Mouse (Mus musculus): ENCODE data around the gene Ccdc34. TPM values are rescaled to one million over a fixed set of nuclear protein-coding genes. Genes with fewer than 3 reads are reported as not detected.

Gene Ccdc34
- total RNA-seq, 1 experiment from 2014 or later, result 7.6 TPM

DNA sequence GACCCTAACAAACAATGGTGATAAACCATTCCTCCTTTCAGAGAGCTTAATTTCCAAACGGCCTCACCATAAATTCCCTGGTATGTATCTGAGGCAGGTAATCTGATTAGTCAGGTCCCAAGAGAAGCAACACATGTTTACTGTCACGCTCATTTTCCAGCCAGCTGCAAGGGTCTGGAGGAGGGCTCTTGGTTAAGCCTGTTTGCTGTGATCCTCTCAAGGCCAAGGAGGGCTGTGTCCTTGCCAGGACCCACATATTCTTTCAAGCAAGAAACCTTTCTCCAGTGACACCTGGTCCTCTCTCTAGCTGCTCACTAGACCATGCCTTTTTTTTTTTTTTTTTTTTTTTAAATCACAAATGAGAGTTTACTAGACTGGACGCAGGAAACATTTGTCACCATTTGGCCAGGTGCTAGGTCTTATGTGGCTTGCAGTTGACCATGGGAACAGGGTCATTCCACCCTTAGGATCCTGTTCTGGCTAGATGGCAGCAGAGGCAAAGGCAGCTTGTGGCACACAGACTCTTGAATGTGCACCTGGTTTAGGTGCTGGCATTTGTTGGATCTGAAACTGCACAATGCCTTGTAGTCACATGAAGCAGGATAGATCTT is 175.2 kb downstream of the Ccdc34 start:
- ATAC-seq (ENCODE audit: extremely low read depth, insufficient number of reproducible peaks, low FRiP score, poor library complexity, severe bottlenecking), result no peak

DNA sequence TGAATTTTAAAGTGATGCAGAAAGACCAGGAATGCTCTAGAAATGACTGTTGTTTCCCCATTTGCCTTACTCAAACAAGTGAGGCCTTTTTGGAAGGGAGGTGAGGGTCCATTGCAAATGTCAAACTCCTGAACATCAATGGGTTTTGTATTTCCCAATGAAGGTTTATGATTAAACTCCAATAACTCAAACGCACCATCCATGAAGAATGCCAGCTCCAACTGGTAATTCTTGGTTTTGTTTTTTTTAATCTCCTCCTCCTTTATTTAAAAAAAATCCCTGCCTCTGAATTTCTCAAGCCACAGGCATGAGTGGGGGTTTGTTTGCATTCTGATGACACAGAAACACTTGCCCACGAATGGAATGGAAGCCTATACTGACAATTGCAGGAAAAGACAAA is 178.9 kb downstream of the Ccdc34 start:
- no peak for ATAC-seq (ENCODE audit: extremely low read depth, insufficient number of reproducible peaks, low FRiP score, poor library complexity, severe bottlenecking)

DNA sequence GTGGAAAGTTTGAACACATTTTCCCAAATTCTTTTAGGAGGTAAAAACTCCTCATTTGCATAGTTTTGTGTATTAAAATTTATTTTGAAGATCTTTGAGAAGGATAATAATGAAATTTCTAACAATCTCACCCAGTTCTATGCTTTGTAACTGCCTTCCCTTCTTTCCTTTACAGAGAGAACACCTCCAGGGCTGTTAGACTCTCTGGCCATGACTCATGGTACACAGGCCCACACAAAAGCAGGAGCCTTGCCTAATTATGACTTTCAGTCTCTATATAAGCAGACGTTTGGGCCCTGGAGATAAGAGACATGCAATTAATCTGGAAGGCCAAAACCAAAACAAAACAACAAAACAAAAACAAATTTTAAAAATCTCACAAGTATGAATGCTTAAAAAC is 182.0 kb downstream of the Ccdc34 start:
- no peak for ATAC-seq (ENCODE audit: extremely low read depth, insufficient number of reproducible peaks, low FRiP score, poor library complexity, severe bottlenecking)

DNA sequence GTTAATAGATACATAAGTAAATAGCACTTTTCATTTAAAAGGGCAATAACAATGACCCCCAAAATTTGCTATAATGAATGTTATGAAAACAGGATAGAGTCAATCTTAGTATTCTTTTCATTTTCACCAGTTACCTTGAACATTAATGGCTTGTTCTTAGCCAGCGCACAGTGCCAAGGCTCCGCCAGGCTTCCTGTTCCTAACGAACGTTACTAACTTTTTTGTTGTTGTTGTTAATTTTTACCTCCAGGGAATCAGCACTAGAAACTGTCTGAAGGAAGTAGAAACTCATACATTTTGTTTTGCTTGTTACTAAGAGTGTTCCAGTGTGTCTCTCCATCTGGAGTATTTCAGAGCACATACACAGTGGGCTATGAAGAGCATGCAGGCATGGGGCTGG is 184.2 kb downstream of the Ccdc34 start:
- ATAC-seq (ENCODE audit: extremely low read depth, insufficient number of reproducible peaks, low FRiP score, poor library complexity, severe bottlenecking), result no peak

DNA sequence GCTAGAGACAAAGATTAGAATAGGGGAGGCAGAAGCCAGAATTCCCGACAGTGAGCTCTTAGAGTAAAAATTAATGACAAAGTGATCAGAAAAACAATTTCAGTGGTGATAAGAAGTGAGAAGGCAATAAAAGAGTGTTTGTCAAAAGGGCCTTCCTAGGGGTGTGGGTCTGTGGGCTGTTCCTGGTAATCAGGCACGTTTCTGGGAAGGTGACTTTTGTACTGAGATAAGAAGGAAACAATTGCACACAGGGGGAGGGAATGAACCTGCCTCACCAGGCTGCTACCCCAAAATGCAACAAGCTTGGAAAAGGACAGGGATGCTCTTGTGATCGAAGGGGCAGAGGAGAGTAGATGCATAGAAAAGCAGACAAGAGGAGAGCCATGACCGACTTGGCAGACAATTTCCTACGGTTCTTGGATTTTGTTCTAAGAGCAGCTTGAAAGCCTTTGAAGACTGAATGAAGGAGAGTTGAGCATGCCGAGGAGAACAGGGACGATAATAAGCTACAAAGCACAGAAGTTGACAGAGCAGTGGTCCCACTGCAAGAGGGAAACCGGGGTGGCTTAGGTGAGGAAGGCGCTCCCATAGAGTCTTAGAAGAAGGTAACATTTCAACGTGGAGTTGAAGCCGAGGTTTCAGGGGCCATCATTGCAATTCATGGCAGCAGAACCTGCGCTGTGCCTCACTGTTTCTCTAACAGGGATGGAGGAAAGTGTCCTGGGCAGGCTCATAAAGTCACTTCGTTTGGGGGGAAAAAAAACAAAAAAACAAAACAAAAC is 185.3 kb downstream of the Ccdc34 start:
- no peak for ATAC-seq (ENCODE audit: extremely low read depth, insufficient number of reproducible peaks, low FRiP score, poor library complexity, severe bottlenecking)

DNA sequence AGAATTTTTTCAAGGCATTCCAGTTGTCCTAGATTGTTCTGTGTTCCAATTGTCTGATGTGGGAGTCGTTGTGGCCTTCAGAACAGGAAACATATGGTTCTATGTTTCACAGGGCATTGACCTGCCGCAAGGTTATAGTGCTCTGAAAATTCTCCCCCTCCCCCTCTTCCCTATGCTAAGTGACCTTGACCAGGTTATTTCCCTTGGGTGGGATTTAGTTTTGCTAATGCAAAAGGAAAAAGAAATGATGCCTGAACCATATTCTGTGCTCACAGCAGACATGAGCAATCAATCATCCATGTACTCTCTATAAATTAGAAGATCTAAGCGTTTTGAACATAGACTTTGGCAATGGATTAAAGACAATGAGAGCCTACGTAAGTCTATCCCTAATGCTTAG is 186.6 kb downstream of the Ccdc34 start:
- no peak for ATAC-seq (ENCODE audit: extremely low read depth, insufficient number of reproducible peaks, low FRiP score, poor library complexity, severe bottlenecking)

DNA sequence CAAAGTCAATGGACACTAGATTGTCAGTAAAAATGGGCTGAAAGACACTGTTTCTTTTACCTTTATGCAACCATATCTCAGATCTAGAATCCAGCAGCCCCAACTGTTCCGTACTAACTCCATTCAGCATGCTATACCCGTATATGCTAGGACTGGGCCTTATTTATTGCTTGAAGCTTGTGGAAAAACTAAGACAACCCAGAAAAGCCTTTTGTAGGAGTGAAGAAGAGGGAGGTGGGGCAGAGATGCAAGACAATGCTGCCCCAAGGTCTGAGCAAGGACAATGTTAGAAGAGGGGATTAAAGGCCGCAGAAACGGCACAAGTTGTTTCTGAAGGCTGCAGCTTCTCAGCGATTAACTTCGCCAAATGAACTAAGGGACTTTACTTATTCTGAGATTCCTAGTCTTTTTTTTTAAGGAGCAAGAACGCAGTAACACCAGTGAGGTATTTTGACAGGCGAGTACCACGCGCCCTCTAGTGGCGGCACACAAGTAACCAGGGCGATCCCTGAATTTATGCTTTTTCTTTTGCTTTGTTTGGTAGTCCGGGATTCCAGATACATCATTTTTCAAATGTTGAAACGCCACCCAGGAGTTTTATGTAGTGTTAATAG is 187.2 kb downstream of the Ccdc34 start:
- ATAC-seq (ENCODE audit: extremely low read depth, insufficient number of reproducible peaks, low FRiP score, poor library complexity, severe bottlenecking), result no peak

DNA sequence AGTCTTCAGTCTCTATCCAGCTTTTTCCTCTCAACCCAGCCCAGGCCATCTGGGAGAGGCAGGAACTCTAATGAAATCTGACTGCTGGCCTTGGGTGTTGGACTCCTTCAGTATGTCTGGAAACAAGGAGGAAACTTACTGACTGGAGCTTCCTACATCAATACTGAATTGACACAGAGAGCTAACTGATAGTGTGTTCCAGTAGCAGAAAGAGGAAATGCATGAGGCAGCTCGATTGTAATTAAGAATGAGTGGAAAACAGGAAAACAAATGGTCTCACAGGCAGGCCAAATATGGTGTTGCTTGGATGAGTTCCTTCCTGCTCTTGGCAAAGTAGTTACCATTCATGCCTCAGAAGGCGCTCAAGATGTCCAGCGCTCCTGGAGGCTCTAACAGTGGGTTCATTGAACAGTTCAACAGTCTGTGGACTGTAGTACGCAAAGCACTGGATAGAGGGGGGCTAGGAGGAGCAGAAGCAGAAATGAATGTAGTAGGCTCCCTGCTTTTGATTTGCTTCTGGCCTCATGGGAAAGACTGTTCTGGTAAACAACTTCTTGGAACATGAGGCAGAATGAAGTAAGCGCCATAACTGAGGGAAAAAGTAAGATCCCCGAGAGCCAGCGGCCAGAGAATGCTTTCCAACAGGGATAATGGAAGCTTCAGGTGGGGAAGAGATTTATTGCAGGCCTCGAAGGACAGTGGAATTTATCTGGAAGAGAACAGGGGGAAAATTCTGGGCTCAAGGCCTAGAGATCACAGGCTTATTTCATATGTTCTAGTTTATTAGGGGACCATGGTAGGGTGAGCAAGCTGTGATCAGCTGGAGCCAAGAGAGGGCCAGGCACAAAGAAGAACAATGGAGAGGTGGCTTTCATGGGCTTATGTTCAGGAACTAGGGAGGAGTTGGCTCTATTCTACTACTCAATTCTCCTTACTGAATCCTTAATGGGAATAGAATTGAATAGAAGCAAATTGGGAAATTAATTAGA is 193.2 kb downstream of the Ccdc34 start:
- no peak for ATAC-seq (ENCODE audit: extremely low read depth, insufficient number of reproducible peaks, low FRiP score, poor library complexity, severe bottlenecking)

DNA sequence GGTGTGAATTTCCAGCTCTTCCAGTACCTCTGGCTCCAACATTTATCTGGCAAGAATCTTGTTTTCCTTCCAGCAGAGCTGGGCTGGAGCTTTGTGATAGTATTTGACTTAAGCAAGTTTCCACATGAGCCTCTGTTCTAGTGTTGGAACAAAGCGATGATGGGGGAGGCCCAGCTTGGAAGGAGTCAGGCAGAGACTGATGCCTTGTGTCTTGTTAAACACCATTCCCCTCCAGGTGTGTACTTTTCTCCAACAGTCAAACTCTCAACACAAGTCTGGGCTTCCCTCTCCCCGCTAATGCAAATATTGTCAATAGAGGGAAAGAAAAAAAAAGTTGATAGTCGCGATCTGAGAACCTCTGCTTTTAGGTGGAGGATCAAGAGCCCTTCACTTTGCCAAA is 196.7 kb downstream of the Ccdc34 start:
- no peak for ATAC-seq (ENCODE audit: extremely low read depth, insufficient number of reproducible peaks, low FRiP score, poor library complexity, severe bottlenecking)

DNA sequence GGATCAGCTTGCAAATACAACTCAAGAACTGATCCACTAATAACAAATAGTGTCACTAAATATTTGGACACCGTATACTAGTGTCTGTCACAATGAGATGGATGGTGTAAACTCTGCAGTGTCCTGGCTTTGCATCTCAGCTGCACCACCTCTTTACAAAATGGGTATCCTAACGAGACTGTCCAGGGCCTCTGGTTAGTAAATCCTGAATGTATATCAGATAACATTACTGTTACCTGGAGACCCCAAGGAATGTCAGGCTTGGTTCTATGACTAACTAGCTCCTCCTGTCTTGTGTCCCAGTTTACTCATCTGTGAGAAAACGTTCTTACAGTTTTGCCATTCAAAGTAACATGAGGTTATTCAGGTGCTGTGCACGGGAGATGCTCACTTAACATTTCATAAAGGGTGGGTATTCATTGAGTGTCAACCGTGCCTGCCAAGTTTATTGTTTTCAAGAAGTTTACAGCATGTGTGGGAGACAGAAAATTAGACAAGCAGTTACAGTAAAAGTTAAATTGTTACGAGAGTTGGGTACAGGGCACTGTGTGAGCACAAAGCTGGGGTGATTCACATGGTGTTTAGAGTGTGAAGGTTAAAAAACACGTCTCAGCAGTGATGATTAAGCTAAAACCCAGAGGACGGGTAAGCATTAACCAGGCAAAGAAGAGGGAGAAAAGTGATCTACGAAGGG is 197.5 kb downstream of the Ccdc34 start:
- ATAC-seq (ENCODE audit: extremely low read depth, insufficient number of reproducible peaks, low FRiP score, poor library complexity, severe bottlenecking), result no peak

DNA sequence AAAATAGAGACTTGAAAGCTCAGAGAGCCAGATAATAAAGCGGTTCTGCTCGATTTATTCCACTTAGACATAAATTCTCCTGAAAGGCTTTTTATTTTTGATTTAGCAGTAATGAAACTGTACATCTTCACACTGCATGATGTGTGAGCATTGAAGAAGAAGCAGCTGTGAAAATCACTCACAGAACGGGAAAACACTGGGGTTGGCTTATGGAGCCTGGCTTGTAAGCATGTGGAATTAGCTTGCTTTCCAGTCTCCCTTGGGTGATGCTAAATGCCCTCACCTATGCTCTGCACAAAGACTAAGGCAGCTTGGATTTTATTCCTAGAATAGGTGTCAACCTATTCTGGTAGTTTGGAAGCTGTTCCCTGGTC is 198.1 kb downstream of the Ccdc34 start:
- ATAC-seq (ENCODE audit: extremely low read depth, insufficient number of reproducible peaks, low FRiP score, poor library complexity, severe bottlenecking), result no peak

DNA sequence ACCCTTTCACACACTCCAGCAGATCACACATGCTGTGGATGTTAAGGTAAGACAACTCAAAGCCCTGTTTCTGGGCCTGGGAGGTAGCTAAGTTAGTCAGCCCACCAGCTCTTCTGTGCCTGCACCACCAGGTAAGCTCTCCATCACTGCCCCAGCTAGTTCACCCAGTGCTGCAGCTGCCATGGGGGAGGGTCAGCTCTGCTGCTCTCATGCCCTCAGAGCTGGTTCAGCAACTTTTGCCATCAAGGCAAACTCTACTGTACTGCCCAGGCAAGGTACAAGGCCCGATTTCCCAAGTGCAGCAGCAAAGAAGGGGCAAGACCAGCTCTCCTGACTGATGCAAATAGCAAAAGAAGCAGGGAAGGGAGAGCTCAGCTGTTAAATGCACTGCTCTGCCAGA is 202.9 kb downstream of the Ccdc34 start:
- ATAC-seq (ENCODE audit: extremely low read depth, insufficient number of reproducible peaks, low FRiP score, poor library complexity, severe bottlenecking), result no peak

DNA sequence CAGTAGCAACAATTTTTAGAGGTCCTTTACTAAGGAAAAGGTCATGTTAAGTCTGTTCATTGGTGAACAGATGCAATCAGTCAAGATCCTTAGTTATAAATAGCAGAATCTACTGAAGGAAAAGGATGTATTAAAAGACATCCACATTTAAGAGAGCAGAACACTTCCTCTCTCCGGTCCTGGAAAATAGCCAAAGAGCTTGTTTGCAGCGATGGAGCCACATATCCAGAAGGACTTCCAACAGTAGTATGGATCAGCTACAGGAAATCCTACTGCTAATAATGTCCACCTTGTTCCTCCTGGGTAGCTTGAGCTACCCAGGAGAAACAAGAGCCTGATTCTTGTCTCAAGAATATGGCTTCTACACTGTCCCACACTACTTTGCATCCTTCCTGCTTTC is 205.2 kb downstream of the Ccdc34 start:
- no peak for ATAC-seq (ENCODE audit: extremely low read depth, insufficient number of reproducible peaks, low FRiP score, poor library complexity, severe bottlenecking)

Other genes starting within 250 kb of the Ccdc34 start
- gene Lin7c, start 127.0 kb upstream of the Ccdc34 start, total RNA-seq (2017), result 82.5 and 96.6 TPM in 2 replicates
- gene Lgr4, start 100.2 kb upstream of the Ccdc34 start, total RNA-seq (2017), result 0.49 and 8.4 TPM in 2 replicates

All from neutrophil, adult 5-6 weeks (primary cell).